Mouse (Mus musculus): ENCODE data around the gene Rxrg. TPM values are rescaled to one million over a fixed set of nuclear protein-coding genes. Genes with fewer than 3 reads are reported as not detected.
A peak's percentile ranks its signal among the peaks of the same experiment; 100 is the strongest.

The Rxrg gene
- polyA plus RNA-seq, 1 experiment from 2014 or later, result 5.7 TPM

DNA sequence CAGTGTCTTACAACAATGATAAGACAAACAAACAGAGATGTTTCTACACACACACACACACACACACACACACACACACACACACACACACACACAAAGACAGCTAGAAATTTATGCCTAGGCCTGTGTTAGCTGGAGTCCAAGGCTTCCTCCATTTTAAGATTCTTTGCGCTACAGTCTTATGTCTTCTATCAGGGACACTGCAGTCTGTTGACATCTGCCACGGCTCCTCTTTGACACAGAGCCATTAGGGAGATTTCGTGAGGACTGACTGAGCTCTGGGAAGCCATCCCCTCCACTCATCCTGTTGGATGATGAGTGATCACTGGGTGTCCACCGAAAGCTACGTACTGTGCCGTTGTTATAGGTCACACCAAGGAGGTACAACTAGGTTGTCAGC lies 33.6 kb downstream of the Rxrg start:
- no peaks in the 10 kb centered on the region for H3K9me3 ChIP-seq (replicated peaks; ENCODE audit: control insufficient read depth, low read length)
- H3K9ac ChIP-seq (replicated peaks; ENCODE audit: low read length), result no peak overlapping the region
- no peaks in the 10 kb centered on the region for H3K36me3 ChIP-seq (replicated peaks; ENCODE audit: control insufficient read depth, insufficient read depth, low read depth, low read length)
- H3K27ac ChIP-seq (replicated peaks; ENCODE audit: low read depth, low read length), result no peak overlapping the region
- DNase-seq (ENCODE audit: low spot score) (no peak), ATAC-seq (replicated peaks; ENCODE audit: insufficient number of reproducible peaks, low FRiP score, low TSS enrichment, low read depth) (no peak)
- no peak overlapping the region for H3K4me2 ChIP-seq (ENCODE audit: low read depth, low read length)
- 94% methylated on average over 6 of the region's 6 CpGs for WGBS
- no peaks in the 10 kb centered on the region for H3K4me1 ChIP-seq (ENCODE audit: control insufficient read depth, insufficient read depth, low read length)
- no peaks in the 10 kb centered on the region for H3K27me3 ChIP-seq (ENCODE audit: control insufficient read depth, insufficient read depth, low read length)
- H3K4me3 ChIP-seq (ENCODE audit: low read depth, low read length), result no peak overlapping the region

DNA sequence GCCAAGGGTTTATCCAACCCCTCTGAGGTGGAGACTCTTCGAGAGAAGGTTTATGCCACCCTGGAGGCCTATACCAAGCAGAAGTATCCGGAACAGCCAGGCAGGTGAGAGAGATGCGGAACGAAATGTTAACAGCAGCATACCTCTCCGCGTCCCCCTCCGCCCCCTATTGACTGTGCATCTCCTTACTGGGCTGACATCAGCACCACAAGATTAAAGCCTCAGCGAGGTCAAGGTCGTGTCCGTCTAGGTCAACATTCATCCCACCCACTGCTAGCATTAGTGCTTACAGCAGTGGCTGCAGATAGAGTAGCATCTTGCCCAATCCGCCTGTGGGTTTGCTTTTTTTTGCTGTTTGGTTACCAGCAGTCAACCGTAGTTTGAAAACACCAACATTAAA lies 37.5 kb downstream of the Rxrg start:
- no peak for ATAC-seq (replicated peaks; ENCODE audit: insufficient number of reproducible peaks, low FRiP score, low TSS enrichment, low read depth)
- DNase-seq (ENCODE audit: low spot score), result no peak
- Histone ChIP-seq H3K4me3 (ENCODE audit: low read depth, low read length) (no peak overlapping the region), H3K4me1 (ENCODE audit: control insufficient read depth, insufficient read depth, low read length) (no peaks in the 10 kb centered on the region), H3K27me3 (ENCODE audit: control insufficient read depth, insufficient read depth, low read length) (no peaks in the 10 kb centered on the region), H3K9me3 (replicated peaks; ENCODE audit: control insufficient read depth, low read length) (no peaks in the 10 kb centered on the region), H3K4me2 (ENCODE audit: low read depth, low read length) (no peak overlapping the region), H3K36me3 (replicated peaks; ENCODE audit: control insufficient read depth, insufficient read depth, low read depth, low read length) (no peaks in the 10 kb centered on the region), H3K27ac (replicated peaks; ENCODE audit: low read depth, low read length) (no peak overlapping the region), H3K9ac (replicated peaks; ENCODE audit: low read length) (no peak overlapping the region)
- WGBS, result 47% methylated on average over 12 of the region's 12 CpGs

DNA sequence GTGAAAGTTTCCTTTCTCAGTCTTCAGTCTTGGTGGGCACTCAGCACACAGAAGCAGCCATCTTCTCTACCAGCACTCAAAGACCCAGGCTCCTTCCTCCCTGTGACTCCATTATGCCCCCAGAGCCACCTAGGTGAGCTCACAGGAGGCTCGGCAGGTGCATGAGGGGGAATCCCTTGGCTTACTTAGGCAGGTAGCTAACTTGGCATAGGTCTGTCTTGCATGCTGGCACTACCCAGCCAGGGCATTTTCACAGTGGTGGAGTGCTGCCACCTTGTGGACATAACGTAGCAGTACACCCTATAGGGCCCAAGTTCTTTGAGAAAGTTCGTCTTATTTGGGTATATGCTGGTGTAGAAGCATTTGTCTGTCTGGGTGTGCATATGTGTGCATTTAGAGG lies 38.8 kb downstream of the Rxrg start:
- Histone ChIP-seq H3K36me3 (replicated peaks; ENCODE audit: control insufficient read depth, insufficient read depth, low read depth, low read length) (no peaks in the 10 kb centered on the region), H3K9ac (replicated peaks; ENCODE audit: low read length) (no peak overlapping the region), H3K27me3 (ENCODE audit: control insufficient read depth, insufficient read depth, low read length) (no peaks in the 10 kb centered on the region), H3K4me3 (ENCODE audit: low read depth, low read length) (no peak overlapping the region), H3K9me3 (replicated peaks; ENCODE audit: control insufficient read depth, low read length) (no peaks in the 10 kb centered on the region), H3K4me1 (ENCODE audit: control insufficient read depth, insufficient read depth, low read length) (no peaks in the 10 kb centered on the region), H3K4me2 (ENCODE audit: low read depth, low read length) (no peak overlapping the region), H3K27ac (replicated peaks; ENCODE audit: low read depth, low read length) (no peak overlapping the region)
- WGBS, result 19% methylated on average over 3 of the region's 3 CpGs
- peak; percentile 26; the same call in 1 of the 2 replicates for ATAC-seq (replicated peaks; ENCODE audit: insufficient number of reproducible peaks, low FRiP score, low TSS enrichment, low read depth)
- DNase-seq (ENCODE audit: low spot score), result peak; percentile 79

DNA sequence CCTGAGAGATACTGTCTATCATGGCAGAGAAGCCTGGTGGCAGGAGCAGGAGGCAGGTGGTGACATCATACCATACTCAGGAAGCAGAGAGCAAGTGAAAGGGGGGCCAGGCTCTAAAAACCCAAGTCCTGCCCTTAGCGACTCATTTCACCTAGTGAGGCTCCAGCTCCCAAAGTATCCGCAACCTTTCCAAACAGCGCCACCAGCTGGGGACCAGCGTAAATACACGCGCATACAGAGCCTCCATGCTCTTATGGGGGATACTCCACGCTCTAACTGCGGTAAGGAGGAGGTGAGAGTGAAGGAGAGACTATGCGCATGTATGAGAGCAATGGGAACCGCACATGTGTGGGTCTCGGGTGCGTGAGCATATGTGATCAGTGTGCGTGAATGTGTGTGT lies 39.9 kb downstream of the Rxrg start:
- Histone ChIP-seq H3K4me2 (ENCODE audit: low read depth, low read length) (no peak overlapping the region), H3K9me3 (replicated peaks; ENCODE audit: control insufficient read depth, low read length) (no peaks in the 10 kb centered on the region), H3K27ac (replicated peaks; ENCODE audit: low read depth, low read length) (no peak overlapping the region), H3K27me3 (ENCODE audit: control insufficient read depth, insufficient read depth, low read length) (no peaks in the 10 kb centered on the region), H3K36me3 (replicated peaks; ENCODE audit: control insufficient read depth, insufficient read depth, low read depth, low read length) (no peaks in the 10 kb centered on the region), H3K4me1 (ENCODE audit: control insufficient read depth, insufficient read depth, low read length) (no peaks in the 10 kb centered on the region), H3K4me3 (ENCODE audit: low read depth, low read length) (no peak overlapping the region), H3K9ac (replicated peaks; ENCODE audit: low read length) (no peak overlapping the region)
- DNase-seq (ENCODE audit: low spot score) (peak; percentile 68), ATAC-seq (replicated peaks; ENCODE audit: insufficient number of reproducible peaks, low FRiP score, low TSS enrichment, low read depth) (no peak)
- 25% methylated on average over 13 of the region's 13 CpGs for WGBS

DNA sequence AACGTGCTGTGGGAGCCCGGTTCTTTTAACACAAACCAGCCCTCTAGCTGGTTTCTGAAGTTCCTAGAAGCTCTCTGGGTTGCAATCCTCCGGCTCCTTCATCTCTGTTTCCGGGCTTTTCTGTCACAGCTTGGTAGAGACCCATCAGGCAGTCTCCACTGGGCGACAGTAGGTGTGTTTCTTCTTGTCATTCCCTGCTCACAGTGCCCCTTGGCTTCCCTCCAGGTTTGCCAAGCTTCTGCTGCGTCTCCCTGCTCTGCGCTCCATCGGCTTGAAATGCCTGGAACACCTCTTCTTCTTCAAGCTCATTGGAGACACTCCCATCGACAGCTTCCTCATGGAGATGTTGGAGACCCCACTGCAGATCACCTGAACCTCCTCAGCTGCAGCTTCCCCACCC lies 40.7 kb downstream of the Rxrg start:
- Histone ChIP-seq H3K4me1 (ENCODE audit: control insufficient read depth, insufficient read depth, low read length) (no peaks in the 10 kb centered on the region), H3K27me3 (ENCODE audit: control insufficient read depth, insufficient read depth, low read length) (no peaks in the 10 kb centered on the region; the same call in 1 of the 2 replicates), H3K4me3 (ENCODE audit: low read depth, low read length) (no peak overlapping the region), H3K9ac (replicated peaks; ENCODE audit: low read length) (no peak overlapping the region), H3K36me3 (replicated peaks; ENCODE audit: control insufficient read depth, insufficient read depth, low read depth, low read length) (no peaks in the 10 kb centered on the region), H3K9me3 (replicated peaks; ENCODE audit: control insufficient read depth, low read length) (no peaks in the 10 kb centered on the region), H3K27ac (replicated peaks; ENCODE audit: low read depth, low read length) (no peak overlapping the region), H3K4me2 (ENCODE audit: low read depth, low read length) (no peak overlapping the region)
- ATAC-seq (replicated peaks; ENCODE audit: insufficient number of reproducible peaks, low FRiP score, low TSS enrichment, low read depth) (no peak), DNase-seq (ENCODE audit: low spot score) (no peak)
- 82% methylated on average over 9 of the region's 9 CpGs for WGBS

DNA sequence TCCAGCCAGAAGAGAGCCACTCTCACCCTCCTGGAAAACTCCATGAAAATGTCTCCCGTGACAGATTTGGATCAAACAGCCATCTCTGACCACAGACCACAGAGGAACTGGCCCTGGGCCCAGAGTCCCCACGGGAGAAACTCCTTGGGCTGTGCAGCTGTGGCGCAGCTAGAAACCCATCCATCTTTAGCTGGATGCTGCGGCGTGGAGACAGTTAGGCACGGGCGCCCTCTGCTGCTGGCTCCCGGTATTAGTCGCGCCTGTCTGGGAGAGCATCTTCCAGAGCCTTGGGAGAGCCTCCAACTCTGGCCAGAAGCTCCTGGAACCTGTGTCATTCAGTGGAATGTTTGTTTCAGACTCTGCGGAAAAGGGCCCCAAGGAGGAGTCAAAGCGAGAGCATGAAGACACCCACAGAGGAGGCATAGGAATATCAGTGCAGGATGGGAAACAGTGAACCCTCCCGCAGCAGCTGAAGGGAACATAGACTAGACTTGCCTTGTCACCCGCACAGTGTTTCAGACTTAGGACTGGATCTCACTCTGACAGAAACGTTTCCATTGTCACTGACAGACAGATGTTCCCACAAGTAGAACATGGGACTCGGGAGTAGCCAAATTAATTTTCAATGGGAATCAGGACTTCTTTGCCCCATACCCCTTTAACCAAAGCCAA lies 46.8 kb downstream of the Rxrg start:
- Histone ChIP-seq H3K9ac (replicated peaks; ENCODE audit: low read length) (no peak overlapping the region), H3K36me3 (replicated peaks; ENCODE audit: control insufficient read depth, insufficient read depth, low read depth, low read length) (no peaks in the 10 kb centered on the region), H3K4me1 (ENCODE audit: control insufficient read depth, insufficient read depth, low read length) (no peaks in the 10 kb centered on the region), H3K27me3 (ENCODE audit: control insufficient read depth, insufficient read depth, low read length) (no peaks in the 10 kb centered on the region; the same call in 1 of the 2 replicates), H3K27ac (replicated peaks; ENCODE audit: low read depth, low read length) (no peak overlapping the region), H3K4me3 (ENCODE audit: low read depth, low read length) (no peak overlapping the region), H3K9me3 (replicated peaks; ENCODE audit: control insufficient read depth, low read length) (no peaks in the 10 kb centered on the region), H3K4me2 (ENCODE audit: low read depth, low read length) (no peak overlapping the region)
- DNase-seq (ENCODE audit: low spot score) (peak; percentile 88), ATAC-seq (replicated peaks; ENCODE audit: insufficient number of reproducible peaks, low FRiP score, low TSS enrichment, low read depth) (peak; percentile 47; the same call in 1 of the 2 replicates)
- 18% methylated on average over 16 of the region's 16 CpGs for WGBS

DNA sequence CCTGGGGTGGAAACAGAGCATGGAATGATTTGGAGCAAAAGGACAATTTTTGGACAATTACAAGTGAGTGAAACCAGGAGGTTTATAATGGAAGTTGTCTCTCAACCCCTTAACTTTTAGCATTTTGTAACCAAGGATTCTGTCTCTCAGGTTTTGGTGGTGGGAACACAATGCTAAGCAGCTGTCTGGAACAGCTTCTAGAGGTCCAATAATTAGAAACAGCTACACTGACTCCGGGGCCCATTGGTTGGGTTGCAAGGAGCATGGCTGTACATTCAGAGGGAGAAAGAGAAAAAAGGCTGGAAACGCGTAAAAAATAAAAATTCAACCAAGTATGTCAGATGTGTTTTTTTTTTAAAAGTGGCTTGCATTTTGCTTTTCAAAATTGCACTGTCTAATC lies 50.5 kb downstream of the Rxrg start:
- DNase-seq (ENCODE audit: low spot score) (peak; percentile 73), ATAC-seq (replicated peaks; ENCODE audit: insufficient number of reproducible peaks, low FRiP score, low TSS enrichment, low read depth) (no peak)
- H3K9me3 ChIP-seq (replicated peaks; ENCODE audit: control insufficient read depth, low read length), result no peaks in the 10 kb centered on the region
- no peak overlapping the region for H3K4me3 ChIP-seq (ENCODE audit: low read depth, low read length)
- no peaks in the 10 kb centered on the region for H3K36me3 ChIP-seq (replicated peaks; ENCODE audit: control insufficient read depth, insufficient read depth, low read depth, low read length)
- no peak overlapping the region for H3K9ac ChIP-seq (replicated peaks; ENCODE audit: low read length)
- no peak overlapping the region for H3K27ac ChIP-seq (replicated peaks; ENCODE audit: low read depth, low read length)
- H3K4me2 ChIP-seq (ENCODE audit: low read depth, low read length), result no peak overlapping the region
- no peaks in the 10 kb centered on the region for H3K4me1 ChIP-seq (ENCODE audit: control insufficient read depth, insufficient read depth, low read length)
- no peaks in the 10 kb centered on the region for H3K27me3 ChIP-seq (ENCODE audit: control insufficient read depth, insufficient read depth, low read length)
- 52% methylated on average over 3 of the region's 3 CpGs for WGBS

DNA sequence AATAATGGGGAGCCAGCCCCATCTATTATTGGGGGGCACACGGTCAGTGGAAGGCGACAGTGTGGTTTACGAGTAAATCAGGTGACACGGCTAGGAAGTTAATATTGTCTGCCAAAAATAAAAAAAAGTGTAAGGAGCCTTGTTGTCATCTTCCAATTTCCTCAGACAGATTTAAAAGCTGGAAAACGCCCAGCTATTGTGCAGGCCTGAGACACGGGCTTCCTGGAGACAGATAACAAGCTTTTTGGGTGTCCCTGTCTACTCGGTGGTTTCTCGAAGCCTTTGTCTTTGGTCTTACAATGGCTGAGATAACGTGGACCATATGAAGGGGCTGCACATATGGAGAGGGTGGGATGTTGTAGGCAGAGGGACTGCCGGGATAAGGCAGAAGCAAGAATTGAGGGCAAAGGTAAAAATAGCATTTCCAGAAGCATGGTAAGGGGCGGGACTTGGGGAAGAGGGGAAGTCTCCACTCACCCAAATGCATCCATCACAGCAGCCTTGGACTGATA lies 51.0 kb downstream of the Rxrg start:
- Histone ChIP-seq H3K4me1 (ENCODE audit: control insufficient read depth, insufficient read depth, low read length) (no peaks in the 10 kb centered on the region), H3K4me3 (ENCODE audit: low read depth, low read length) (no peak overlapping the region), H3K27me3 (ENCODE audit: control insufficient read depth, insufficient read depth, low read length) (no peaks in the 10 kb centered on the region), H3K27ac (replicated peaks; ENCODE audit: low read depth, low read length) (no peak overlapping the region), H3K4me2 (ENCODE audit: low read depth, low read length) (no peak overlapping the region), H3K36me3 (replicated peaks; ENCODE audit: control insufficient read depth, insufficient read depth, low read depth, low read length) (no peaks in the 10 kb centered on the region), H3K9me3 (replicated peaks; ENCODE audit: control insufficient read depth, low read length) (no peaks in the 10 kb centered on the region), H3K9ac (replicated peaks; ENCODE audit: low read length) (no peak overlapping the region)
- no peak for ATAC-seq (replicated peaks; ENCODE audit: insufficient number of reproducible peaks, low FRiP score, low TSS enrichment, low read depth)
- 67% methylated on average over 11 of the region's 11 CpGs for WGBS
- no peak for DNase-seq (ENCODE audit: low spot score)
